ENCODE assay signal across 11 mouse cellular contexts in genomic region chr10:86340991-86341527, GRCm38 (mm10). TPM values are rescaled to one million over a fixed set of nuclear protein-coding genes. Genes with fewer than 3 reads are reported as not detected.
A peak's percentile ranks its signal among the peaks of the same experiment; 100 is the strongest.
DNase-seq lines count a peak whose midpoint lies in the region; ATAC-seq and TF ChIP-seq lines count a peak whose summit lies in the region.
"Had no signal": no experiment of that assay in that cellular context is flagged by ENCODE, and none has a peak within 500 bp of the region (broad histone marks: within the 10 kb centered on the region; RNA-seq: fewer than 3 reads in every experiment).

No protein-coding gene starts in this region.

- H3K9ac ChIP-seq in heart, adult 2 months (ENCODE audit: low read depth, low read length): peak overlapping the region; percentile 0; the same call in 1 of the 2 replicates
- no peak overlapping the region for H3K9ac ChIP-seq in kidney, embryonic 16.5 days (replicated peaks; ENCODE audit: low read length)
- H3K9ac ChIP-seq in forebrain, postnatal 0 days: no peak overlapping the region
- H3K9ac ChIP-seq: lung, embryonic 14.5 days; midbrain, embryonic 15.5 days had no signal

- no peaks in the 10 kb centered on the region for H3K79me2 ChIP-seq in heart, adult 2 months (replicated peaks; ENCODE audit: control insufficient read depth, insufficient read depth, low read length)

- peaks cover 47% of the 10 kb centered on the region for H3K36me3 ChIP-seq in heart, adult 2 months (ENCODE audit: control insufficient read depth, insufficient read depth, low read length)
- H3K36me3 ChIP-seq in kidney, embryonic 16.5 days (ENCODE audit: insufficient read depth, low read length): peaks cover 24% of the 10 kb centered on the region
- peaks cover 35% of the 10 kb centered on the region for H3K36me3 ChIP-seq in limb, embryonic 10.5 days
- 0 out of 2 replicates have a peak, but pooled peaks cover 6% of the 10 kb centered on the region for H3K36me3 ChIP-seq in forebrain, postnatal 0 days (ENCODE audit: insufficient read depth)
- H3K36me3 ChIP-seq: midbrain, embryonic 15.5 days had no signal

- TF ChIP-seq POLR2A in heart, adult 2 months (IDR thresholded peaks at IDR 0.05; ENCODE audit: insufficient read depth, low read depth, low read length): no peak

- DNase-seq in heart, adult 2 months: peak in 1 of 2 experiments; percentile 41
- no peak for DNase-seq in heart, postnatal 14 days
- DNase-seq in kidney, adult 11 months: no peak
- DNase-seq in limb, embryonic 10.5 days (ENCODE audit: low spot score): no peak
- DNase-seq in layer of hippocampus, adult 11-12 months (ENCODE audit: low spot score): no peak
- DNase-seq in forebrain, postnatal 0 days: no peak
- DNase-seq: thymus, postnatal 4 days had no signal

- intact Hi-C loops in heart, adult 2 months (cut with DNase I): loop anchor here (5.0 kb wide), 1 partner anchor 116 kb away; no protein-coding TSS in a partner anchor
- intact Hi-C loops in heart, postnatal 14 days (cut with DNase I): loop anchor here (2.0 to 5.0 kb wide), 2 partner anchors 40 to 274 kb away; partner anchors contain the start of gene Timp3

- H3K4me2 ChIP-seq in kidney, embryonic 16.5 days (replicated peaks; ENCODE audit: low read depth, low read length): no peak overlapping the region
- H3K4me2 ChIP-seq in forebrain, postnatal 0 days (ENCODE audit: low read depth): no peak overlapping the region
- H3K4me2 ChIP-seq: lung, embryonic 14.5 days; midbrain, embryonic 15.5 days had no signal

- no peaks in the 10 kb centered on the region for H3K27me3 ChIP-seq in heart, adult 2 months (ENCODE audit: control insufficient read depth, insufficient read depth, low read length)
- H3K27me3 ChIP-seq in kidney, embryonic 16.5 days (ENCODE audit: insufficient read depth, low read length): no peaks in the 10 kb centered on the region
- no peaks in the 10 kb centered on the region for H3K27me3 ChIP-seq in limb, embryonic 10.5 days (ENCODE audit: low read depth, poor library complexity, severe bottlenecking)
- H3K27me3 ChIP-seq in forebrain, postnatal 0 days (ENCODE audit: insufficient read depth, low read length): no peaks in the 10 kb centered on the region
- H3K27me3 ChIP-seq: midbrain, embryonic 15.5 days had no signal

- no peak overlapping the region for H3K4me3 ChIP-seq in heart, adult 2 months
- no peak overlapping the region for H3K4me3 ChIP-seq in kidney, embryonic 16.5 days (ENCODE audit: low read length)
- no peak overlapping the region for H3K4me3 ChIP-seq in brown adipose tissue, adult 24 weeks (ENCODE audit: insufficient read depth, low read depth, low read length)
- no peak overlapping the region for H3K4me3 ChIP-seq in limb, embryonic 10.5 days
- H3K4me3 ChIP-seq in forebrain, postnatal 0 days (ENCODE audit: low read depth, low read length): no peak overlapping the region
- H3K4me3 ChIP-seq: midbrain, embryonic 15.5 days had no signal

- H3K4me1 ChIP-seq in heart, adult 2 months (ENCODE audit: control insufficient read depth, insufficient read depth, low read length): peaks cover 52% of the 10 kb centered on the region
- H3K4me1 ChIP-seq in kidney, embryonic 16.5 days (ENCODE audit: insufficient read depth, low read length): peaks cover 32% of the 10 kb centered on the region
- H3K4me1 ChIP-seq in brown adipose tissue, adult 24 weeks (ENCODE audit: control insufficient read depth, insufficient read depth, insufficient read length, low read length): peaks cover 65% of the 10 kb centered on the region
- peaks cover 52% of the 10 kb centered on the region for H3K4me1 ChIP-seq in limb, embryonic 10.5 days
- H3K4me1 ChIP-seq in forebrain, postnatal 0 days (ENCODE audit: insufficient read depth): no peaks in the 10 kb centered on the region

- peak overlapping the region; percentile 92 for H3K27ac ChIP-seq in heart, adult 2 months
- peak overlapping the region; percentile 26; the same call in 1 of the 2 replicates for H3K27ac ChIP-seq in kidney, embryonic 16.5 days (ENCODE audit: low read length)
- peak overlapping the region; percentile 92 for H3K27ac ChIP-seq in brown adipose tissue, adult 24 weeks (replicated peaks; ENCODE audit: low read depth, low read length)
- peak overlapping the region; percentile 56 for H3K27ac ChIP-seq in limb, embryonic 10.5 days
- no peak overlapping the region for H3K27ac ChIP-seq in forebrain, postnatal 0 days (ENCODE audit: low read depth, low read length)
- H3K27ac ChIP-seq: midbrain, embryonic 15.5 days had no signal

- WGBS in heart, adult 2 months: 54% methylated on average over 3 of the region's 3 CpGs
- 78% methylated on average over 3 of the region's 3 CpGs for WGBS in kidney, embryonic 16.5 days
- WGBS in limb, embryonic 10.5 days: 82% methylated on average over 3 of the region's 3 CpGs
- WGBS in forebrain, postnatal 0 days: 86% methylated on average over 3 of the region's 3 CpGs

- ATAC-seq in kidney, embryonic 16.5 days (ENCODE audit: low FRiP score, low TSS enrichment): no peak
- ATAC-seq in forebrain, postnatal 0 days: no peak
- ATAC-seq: midbrain, embryonic 15.5 days had no signal

- TF ChIP-seq EP300 in heart, adult 2 months (IDR thresholded peaks at IDR 0.05; ENCODE audit: insufficient read depth, low read depth, low read length): no peak

- no peaks in the 10 kb centered on the region for H3K9me3 ChIP-seq in kidney, embryonic 16.5 days (ENCODE audit: low read length)
- no peaks in the 10 kb centered on the region for H3K9me3 ChIP-seq in limb, embryonic 10.5 days (replicated peaks)
- no peaks in the 10 kb centered on the region for H3K9me3 ChIP-seq in forebrain, postnatal 0 days (ENCODE audit: low read length)
- H3K9me3 ChIP-seq: midbrain, embryonic 15.5 days had no signal

- no peak for TF ChIP-seq CTCF in heart, adult 2 months (IDR thresholded peaks at IDR 0.05)
- TF ChIP-seq CTCF in forebrain, postnatal 0 days (IDR thresholded peaks at IDR 0.05; ENCODE audit: low read depth): no peak

RNA-seq across cellular contexts. Expression of gene Timp3, which starts 40.9 kb away (rescaled TPM):
- total RNA-seq in heart, adult 2 months (2021): 100 to 1,000 TPM; 154 to 174 TPM
- polyA plus RNA-seq in heart, adult 2 months (2012; rRNA removed): 80.2 and 114 TPM in 2 replicates
- total RNA-seq in heart, postnatal 14 days (2021): 100 to 1,000 TPM; 163 to 172 TPM
- 114 TPM in 2 replicates for polyA plus RNA-seq in kidney, embryonic 16.5 days (2015; fragmentation: Nextera tagmentation; extraction: Ambion mirVana)
- 63.4 and 130 TPM in 2 replicates for polyA plus RNA-seq in brown adipose tissue, adult 24 weeks (2012; ENCODE audit: insufficient read depth, insufficient read length, missing spikeins)
- 28.9 and 43.5 TPM in 2 replicates for polyA plus RNA-seq in limb, embryonic 10.5 days (2016; fragmentation: Nextera tagmentation; extraction: Ambion mirVana)
- 33.5 and 62.9 TPM in 2 replicates for total RNA-seq in forebrain, postnatal 0 days (2014; rRNA removed)
- 17.2 and 33.6 TPM in 2 replicates for polyA plus RNA-seq in forebrain, postnatal 0 days (2015; fragmentation: Nextera tagmentation; extraction: Ambion mirVana)
